Mouse (Mus musculus) bone marrow macrophage, adult 2 months (primary cell): ENCODE data around the gene Cmtr1. TPM values are rescaled to one million over a fixed set of nuclear protein-coding genes. Genes with fewer than 3 reads are reported as not detected.

Experiments used
- H3K27ac ChIP-seq: 2 replicates; pipeline ENCODE4 v1.5.1; 2012; ENCODE audit warnings: low read depth, low read length; ENCODE audit not compliant: insufficient read depth
- H3K4me1 ChIP-seq: 2 replicates; pipeline ENCODE4 v1.6.1; 2012; ENCODE audit warnings: low read length; ENCODE audit not compliant: control insufficient read depth, insufficient read depth
- H3K4me3 ChIP-seq: 2 replicates; pipeline ENCODE4 v1.5.1; 2012; ENCODE audit warnings: mild to moderate bottlenecking, low read length, moderate library complexity; ENCODE audit not compliant: insufficient read depth
- CTCF ChIP-seq: IDR thresholded peaks from 2 replicates; pipeline ENCODE4 v1.5.1; 2012; ENCODE audit warnings: low read depth, mild to moderate bottlenecking, low read length, moderate library complexity
- POLR2A ChIP-seq: IDR thresholded peaks from 2 replicates; pipeline ENCODE4 v1.6.1; 2012; ENCODE audit warnings: mild to moderate bottlenecking, low read depth, low read length, borderline replicate concordance
- polyA plus RNA-seq: library from polyadenylated mRNA; stranded (reverse); fragments of >200 nt; gene quantifications from 2 replicates; pipeline ENCODE4 v1.2.4, GENCODE M21; 2012; ENCODE audit not compliant: missing spikeins, insufficient read depth, insufficient read length

Cmtr1 gene
- polyA plus RNA-seq, 1 experiment: 60.7 TPM

DNA sequence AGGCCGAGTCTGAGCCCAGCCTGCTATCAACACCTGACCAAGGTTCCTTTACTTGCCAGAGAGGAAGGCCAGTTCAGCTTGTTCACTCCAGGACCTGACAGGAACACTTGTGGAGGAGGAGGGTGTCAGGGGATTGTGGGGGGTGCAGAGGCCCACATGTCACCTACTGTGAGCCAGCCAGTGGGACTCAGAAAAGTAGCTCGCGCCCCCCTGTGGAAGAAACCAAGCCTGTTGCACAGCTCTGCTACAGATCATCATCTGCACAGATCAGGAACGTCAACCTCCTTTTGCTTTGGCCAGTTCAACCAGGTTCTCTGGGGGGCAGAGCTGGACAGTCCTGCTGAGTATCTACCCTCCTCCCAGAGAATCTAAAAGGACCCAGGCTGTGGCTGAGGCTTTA, 94.1 kb downstream of the Cmtr1 start:
- Histone ChIP-seq H3K4me3 (no peak overlapping the region), H3K4me1 (no peaks in the 10 kb centered on the region), H3K27ac (no peak overlapping the region)
- TF ChIP-seq CTCF (no peak), POLR2A (no peak)

Other genes starting within 250 kb of the Cmtr1 start
- 84.5 and 85.2 TPM in 2 replicates for gene Pim1, start 169.8 kb upstream of the Cmtr1 start, polyA plus RNA-seq
- gene Gm17657, start 111.0 kb upstream of the Cmtr1 start, polyA plus RNA-seq: not detected in 2 replicates
- gene Tbc1d22b, start 110.8 kb upstream of the Cmtr1 start, polyA plus RNA-seq: 10.3 and 10.8 TPM in 2 replicates
- gene Tmem217, start 108.2 kb upstream of the Cmtr1 start, polyA plus RNA-seq: not detected in 2 replicates
- 20.2 and 22.5 TPM in 2 replicates for gene Rnf8, start 45.8 kb upstream of the Cmtr1 start, polyA plus RNA-seq
- 2.8 and 3.3 TPM in 2 replicates for gene Gm28043, start 45.7 kb upstream of the Cmtr1 start, polyA plus RNA-seq
- 14.5 and 16.3 TPM in 2 replicates for gene Ccdc167, start 56.4 kb downstream of the Cmtr1 start, polyA plus RNA-seq